In genomic region chr17:47851798-47852360, GRCm38 (mm10) we compare ENCODE assay signal across 9 mouse cellular contexts. TPM values are rescaled to one million over a fixed set of nuclear protein-coding genes. Genes with fewer than 3 reads are reported as not detected.
A peak's percentile ranks its signal among the peaks of the same experiment; 100 is the strongest.
DNase-seq lines count a peak whose midpoint lies in the region; ATAC-seq and TF ChIP-seq lines count a peak whose summit lies in the region.
"Not testable (repeated sequence)": the region's sequence is repeated elsewhere in the genome, so short reads cannot be mapped to it uniquely, and the experiment has no call there.
"Had no signal": no experiment of that assay in that cellular context is flagged by ENCODE, and none has a peak within 500 bp of the region (broad histone marks: within the 10 kb centered on the region; RNA-seq: fewer than 3 reads in every experiment).

No protein-coding gene starts in this region.

- H3K9me3 ChIP-seq in forebrain, embryonic 12.5 days; heart, embryonic 15.5 days (replicated peaks); intestine, embryonic 15.5 days; liver, embryonic 14.5 days (ENCODE audit: control insufficient read depth, low read length); midbrain, embryonic 12.5 days; stomach, embryonic 14.5 days (ENCODE audit: control insufficient read depth, low read depth, low read length): not testable (repeated sequence)

- ATAC-seq in forebrain, embryonic 12.5 days (ENCODE audit: low FRiP score); heart, embryonic 15.5 days (replicated peaks; ENCODE audit: insufficient number of reproducible peaks, insufficient read depth, low FRiP score, low read depth); midbrain, embryonic 12.5 days (ENCODE audit: low FRiP score, low read depth): not testable (repeated sequence)
- peak; percentile 82 for ATAC-seq in intestine, embryonic 15.5 days
- 0 out of 2 replicates have a peak, but pooled peaks have one; percentile 26 for ATAC-seq in liver, embryonic 14.5 days (ENCODE audit: insufficient read depth)
- ATAC-seq in stomach, embryonic 14.5 days (ENCODE audit: insufficient number of reproducible peaks, insufficient read depth, low FRiP score, low read depth): peak; percentile 79

- not testable (repeated sequence) for TF ChIP-seq CTCF in liver, embryonic 14.5 days (IDR thresholded peaks at IDR 0.05; ENCODE audit: low read depth)

- WGBS in forebrain, embryonic 12.5 days: 17% methylated on average over 22 of the region's 22 CpGs
- 10% methylated on average over 22 of the region's 22 CpGs for WGBS in heart, embryonic 15.5 days
- 8% methylated on average over 22 of the region's 22 CpGs for WGBS in intestine, embryonic 15.5 days
- WGBS in liver, embryonic 14.5 days (ENCODE audit: insufficient replicate concordance): 17% methylated on average over 22 of the region's 22 CpGs
- WGBS in midbrain, embryonic 12.5 days: 16% methylated on average over 22 of the region's 22 CpGs
- 6% methylated on average over 22 of the region's 22 CpGs for WGBS in stomach, embryonic 14.5 days

- H3K4me1 ChIP-seq in forebrain, embryonic 12.5 days; intestine, embryonic 15.5 days (replicated peaks); liver, embryonic 14.5 days (replicated peaks; ENCODE audit: control insufficient read depth in 2 of 2, insufficient read depth in 2 of 2, low read length in 1 of 2); midbrain, embryonic 12.5 days; stomach, embryonic 14.5 days (ENCODE audit: control insufficient read depth, insufficient read depth, low read length): not testable (repeated sequence)
- peaks cover 33% of the 10 kb centered on the region for H3K4me1 ChIP-seq in heart, embryonic 15.5 days (replicated peaks)

- peaks cover 20% of the 10 kb centered on the region for H3K27me3 ChIP-seq in forebrain, embryonic 12.5 days
- not testable (repeated sequence) for H3K27me3 ChIP-seq in heart, embryonic 15.5 days; intestine, embryonic 15.5 days (replicated peaks); liver, embryonic 14.5 days (ENCODE audit: control insufficient read depth, insufficient read depth, low read length); stomach, embryonic 14.5 days (ENCODE audit: control insufficient read depth, insufficient read depth, low read length)
- H3K27me3 ChIP-seq in midbrain, embryonic 12.5 days: peaks cover 23% of the 10 kb centered on the region

- DNase-seq in R1 (ENCODE audit: low read depth, low spot score): peak; percentile 76
- DNase-seq in kidney, postnatal 14 days: peak; percentile 53
- DNase-seq in liver, embryonic 14.5 days (ENCODE audit: low read depth in 3 of 3, low spot score in 3 of 3): not testable (repeated sequence)

- H3K4me2 ChIP-seq in forebrain, embryonic 12.5 days: peak overlapping the region; percentile 45
- H3K4me2 ChIP-seq in heart, embryonic 15.5 days: peak overlapping the region; percentile 57
- peak overlapping the region; percentile 58 for H3K4me2 ChIP-seq in intestine, embryonic 15.5 days (replicated peaks)
- peak overlapping the region; percentile 41 for H3K4me2 ChIP-seq in liver, embryonic 14.5 days (ENCODE audit: low read depth)
- H3K4me2 ChIP-seq in midbrain, embryonic 12.5 days (replicated peaks): peak overlapping the region; percentile 41
- H3K4me2 ChIP-seq in stomach, embryonic 14.5 days (replicated peaks; ENCODE audit: low read depth, low read length): peak overlapping the region; percentile 40

- not testable (repeated sequence) for H3K36me3 ChIP-seq in forebrain, embryonic 12.5 days (replicated peaks); heart, embryonic 15.5 days; intestine, embryonic 15.5 days; liver, embryonic 14.5 days (replicated peaks; ENCODE audit: control insufficient read depth, insufficient read depth, low read depth); midbrain, embryonic 12.5 days; stomach, embryonic 14.5 days (ENCODE audit: control insufficient read depth, insufficient read depth, low read length)

- not testable (repeated sequence) for H3K9ac ChIP-seq in forebrain, embryonic 12.5 days; heart, embryonic 15.5 days; liver, embryonic 14.5 days (replicated peaks); midbrain, embryonic 12.5 days (replicated peaks); stomach, embryonic 14.5 days (replicated peaks; ENCODE audit: low read depth, low read length)
- peak overlapping the region; percentile 30 for H3K9ac ChIP-seq in intestine, embryonic 15.5 days

- not testable (repeated sequence) for TF ChIP-seq EP300 in liver, embryonic 14.5 days (IDR thresholded peaks at IDR 0.05; ENCODE audit: low read depth)

- not testable (repeated sequence) for H3K27ac ChIP-seq in forebrain, embryonic 12.5 days; heart, embryonic 15.5 days; liver, embryonic 14.5 days; midbrain, embryonic 12.5 days (replicated peaks)
- H3K27ac ChIP-seq in intestine, embryonic 15.5 days: peak overlapping the region; percentile 51; the same call in 1 of the 2 replicates
- peak overlapping the region; percentile 36; the same call in 1 of the 2 replicates for H3K27ac ChIP-seq in stomach, embryonic 14.5 days (ENCODE audit: low read length)

- H3K4me3 ChIP-seq in forebrain, embryonic 12.5 days (replicated peaks): peak overlapping the region; percentile 16
- peak overlapping the region; percentile 34 for H3K4me3 ChIP-seq in heart, embryonic 15.5 days
- H3K4me3 ChIP-seq in intestine, embryonic 15.5 days (replicated peaks): peak overlapping the region; percentile 22
- not testable (repeated sequence) for H3K4me3 ChIP-seq in liver, embryonic 14.5 days (ENCODE audit: insufficient read depth in 1 of 2, low read depth in 2 of 2, low read length in 2 of 2)
- H3K4me3 ChIP-seq in midbrain, embryonic 12.5 days: 0 out of 2 replicates have a peak overlapping the region, but pooled peaks have one; percentile 14
- H3K4me3 ChIP-seq in stomach, embryonic 14.5 days (ENCODE audit: low read depth, low read length): peak overlapping the region; percentile 12; the same call in 1 of the 2 replicates

RNA-seq across cellular contexts. Expression of gene Mdfi, which starts 17.4 kb away (rescaled TPM):
- 7.2 and 9.9 TPM in 2 replicates for polyA plus RNA-seq in forebrain, embryonic 12.5 days (2016; fragmentation: Nextera tagmentation; extraction: Ambion mirVana)
- polyA plus RNA-seq in heart, embryonic 15.5 days (2015; fragmentation: Nextera tagmentation; extraction: Ambion mirVana): 7.9 and 12.1 TPM in 2 replicates
- polyA plus RNA-seq in intestine, embryonic 15.5 days (2015; fragmentation: Nextera tagmentation; extraction: Ambion mirVana): 8.3 and 9.5 TPM in 2 replicates
- polyA plus RNA-seq in liver, embryonic 14.5 days (2012; rRNA removed): 5.2 and 7.1 TPM in 2 replicates
- polyA plus RNA-seq in liver, embryonic 14.5 days (2014; fragmentation: Nextera tagmentation; extraction: Ambion mirVana): 1.7 and 1.9 TPM in 2 replicates
- polyA plus RNA-seq in midbrain, embryonic 12.5 days (2016; fragmentation: Nextera tagmentation; extraction: Ambion mirVana): 7.6 and 11.7 TPM in 2 replicates
- 31.8 and 32.0 TPM in 2 replicates for polyA plus RNA-seq in stomach, embryonic 14.5 days (2014; fragmentation: Nextera tagmentation; extraction: Ambion mirVana)
- polyA plus RNA-seq: inflammation-experienced regulatory T-cells, adult 6 months had no signal
